In the genomic region with DNA sequence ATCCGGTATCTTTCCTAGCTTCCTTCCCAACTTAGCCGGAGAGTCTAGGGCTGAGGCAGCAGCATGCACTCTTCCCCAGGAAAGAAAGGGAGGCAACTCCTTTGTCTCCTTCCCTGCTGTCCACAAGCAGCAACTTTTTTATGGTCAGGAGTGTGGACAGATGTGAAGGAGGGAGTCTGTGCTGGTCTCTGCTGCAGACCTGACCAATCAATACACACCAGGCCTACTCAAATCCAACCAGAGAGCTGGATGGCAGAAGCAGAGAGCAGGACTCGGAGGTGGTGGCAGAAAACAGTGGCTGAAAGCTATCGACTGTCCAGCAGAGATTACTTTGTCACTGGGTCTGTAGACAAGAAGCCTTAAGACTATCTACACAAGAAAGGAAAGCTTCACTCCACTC, we compare ENCODE assay signal across 8 mouse cellular contexts. TPM values are rescaled to one million over a fixed set of nuclear protein-coding genes. Genes with fewer than 3 reads are reported as not detected.
A peak's percentile ranks its signal among the peaks of the same experiment; 100 is the strongest.
DNase-seq lines count a peak whose midpoint lies in the region; ATAC-seq and TF ChIP-seq lines count a peak whose summit lies in the region.

Gene Phldb2, minus strand, starts transcription at position 205 of the 400 bp plus-strand sequence.

- H3K4me1 ChIP-seq in forebrain, embryonic 10.5 days = no peaks in the 10 kb centered on the region
- no peaks in the 10 kb centered on the region for H3K4me1 ChIP-seq in forebrain, embryonic 16.5 days (replicated peaks; ENCODE audit: control insufficient read depth, insufficient read depth, low read length)
- no peaks in the 10 kb centered on the region for H3K4me1 ChIP-seq in neural tube, embryonic 12.5 days
- no peaks in the 10 kb centered on the region for H3K4me1 ChIP-seq in neural tube, embryonic 15.5 days
- H3K4me1 ChIP-seq in kidney, embryonic 15.5 days = peaks cover 7% of the 10 kb centered on the region; the same call in 1 of the 2 replicates
- H3K4me1 ChIP-seq in stomach, postnatal 0 days (replicated peaks; ENCODE audit: control insufficient read depth, insufficient read depth) = no peaks in the 10 kb centered on the region

- ATAC-seq in forebrain, embryonic 16.5 days = no peak
- no peak for ATAC-seq in neural tube, embryonic 12.5 days (ENCODE audit: low FRiP score, low read depth)
- no peak for ATAC-seq in neural tube, embryonic 15.5 days (ENCODE audit: low FRiP score)
- ATAC-seq in kidney, embryonic 15.5 days (replicated peaks; ENCODE audit: low FRiP score) = no peak
- ATAC-seq in stomach, postnatal 0 days (ENCODE audit: low FRiP score, low TSS enrichment) = no peak

- DNase-seq in forebrain, embryonic 10.5 days (ENCODE audit: extremely low spot score, low spot score) = no peak
- DNase-seq in stomach, postnatal 0 days (ENCODE audit: low spot score) = no peak
- no peak for DNase-seq in spleen, postnatal 4 days (ENCODE audit: low spot score in 2 of 2)
- no peak for DNase-seq in spleen, adult 12 weeks (ENCODE audit: low spot score)

- H3K4me2 ChIP-seq in forebrain, embryonic 16.5 days (ENCODE audit: low read length) = no peak within 1 kb of the TSS
- H3K4me2 ChIP-seq in neural tube, embryonic 12.5 days (replicated peaks) = no peak within 1 kb of the TSS
- H3K4me2 ChIP-seq in neural tube, embryonic 15.5 days = no peak within 1 kb of the TSS
- H3K4me2 ChIP-seq in kidney, embryonic 15.5 days = peak within 1 kb of the TSS; percentile 42
- H3K4me2 ChIP-seq in stomach, postnatal 0 days (replicated peaks; ENCODE audit: low read depth) = no peak within 1 kb of the TSS

- no peaks in the 10 kb centered on the region for H3K27me3 ChIP-seq in forebrain, embryonic 10.5 days (ENCODE audit: poor library complexity, severe bottlenecking)
- no peaks in the 10 kb centered on the region for H3K27me3 ChIP-seq in forebrain, embryonic 16.5 days (replicated peaks; ENCODE audit: control insufficient read depth, insufficient read depth, low read length)
- no peaks in the 10 kb centered on the region for H3K27me3 ChIP-seq in neural tube, embryonic 12.5 days (replicated peaks)
- H3K27me3 ChIP-seq in neural tube, embryonic 15.5 days (replicated peaks) = no peaks in the 10 kb centered on the region
- no peaks in the 10 kb centered on the region for H3K27me3 ChIP-seq in kidney, embryonic 15.5 days
- no peaks in the 10 kb centered on the region for H3K27me3 ChIP-seq in stomach, postnatal 0 days (ENCODE audit: control insufficient read depth, insufficient read depth, low read length)

- 88% methylated on average over 4 of the region's 4 CpGs for WGBS in forebrain, embryonic 10.5 days
- WGBS in forebrain, embryonic 16.5 days = 86% methylated on average over 4 of the region's 4 CpGs
- 85% methylated on average over 4 of the region's 4 CpGs for WGBS in neural tube, embryonic 12.5 days
- WGBS in neural tube, embryonic 15.5 days = 87% methylated on average over 4 of the region's 4 CpGs
- WGBS in kidney, embryonic 15.5 days = 62% methylated on average over 4 of the region's 4 CpGs
- 65% methylated on average over 4 of the region's 4 CpGs for WGBS in stomach, postnatal 0 days

- no peak for TF ChIP-seq CTCF in stomach, postnatal 0 days (IDR thresholded peaks at IDR 0.05; ENCODE audit: low read depth)

- no peak for TF ChIP-seq EP300 in stomach, postnatal 0 days (optimal IDR thresholded peaks at IDR 0.05)

- H3K36me3 ChIP-seq in forebrain, embryonic 10.5 days (replicated peaks) = no peaks in the 10 kb centered on the region
- H3K36me3 ChIP-seq in forebrain, embryonic 16.5 days (ENCODE audit: control insufficient read depth, insufficient read depth) = no peaks in the 10 kb centered on the region; the same call in 1 of the 2 replicates
- H3K36me3 ChIP-seq in neural tube, embryonic 12.5 days = no peaks in the 10 kb centered on the region
- H3K36me3 ChIP-seq in neural tube, embryonic 15.5 days = no peaks in the 10 kb centered on the region
- H3K36me3 ChIP-seq in kidney, embryonic 15.5 days = no peaks in the 10 kb centered on the region
- H3K36me3 ChIP-seq in stomach, postnatal 0 days (ENCODE audit: control insufficient read depth, insufficient read depth, low read length) = no peaks in the 10 kb centered on the region

- no peaks in the 10 kb centered on the region for H3K9me3 ChIP-seq in forebrain, embryonic 10.5 days
- H3K9me3 ChIP-seq in forebrain, embryonic 16.5 days (ENCODE audit: control insufficient read depth, low read length) = no peaks in the 10 kb centered on the region
- H3K9me3 ChIP-seq in neural tube, embryonic 12.5 days = no peaks in the 10 kb centered on the region
- H3K9me3 ChIP-seq in neural tube, embryonic 15.5 days (replicated peaks) = no peaks in the 10 kb centered on the region
- no peaks in the 10 kb centered on the region for H3K9me3 ChIP-seq in kidney, embryonic 15.5 days (replicated peaks)
- H3K9me3 ChIP-seq in stomach, postnatal 0 days (ENCODE audit: control insufficient read depth, low read length) = no peaks in the 10 kb centered on the region

- H3K9ac ChIP-seq in forebrain, embryonic 16.5 days (replicated peaks; ENCODE audit: low read depth, low read length) = no peak within 1 kb of the TSS
- H3K9ac ChIP-seq in neural tube, embryonic 12.5 days = no peak within 1 kb of the TSS
- no peak within 1 kb of the TSS for H3K9ac ChIP-seq in neural tube, embryonic 15.5 days (replicated peaks)
- H3K9ac ChIP-seq in kidney, embryonic 15.5 days = no peak within 1 kb of the TSS
- H3K9ac ChIP-seq in stomach, postnatal 0 days (ENCODE audit: low read length) = no peak within 1 kb of the TSS

- no peak within 1 kb of the TSS for H3K4me3 ChIP-seq in forebrain, embryonic 10.5 days
- no peak within 1 kb of the TSS for H3K4me3 ChIP-seq in forebrain, embryonic 16.5 days (replicated peaks; ENCODE audit: low read length)
- no peak within 1 kb of the TSS for H3K4me3 ChIP-seq in neural tube, embryonic 12.5 days
- no peak within 1 kb of the TSS for H3K4me3 ChIP-seq in neural tube, embryonic 15.5 days (replicated peaks)
- peak within 1 kb of the TSS; percentile 20 for H3K4me3 ChIP-seq in kidney, embryonic 15.5 days (replicated peaks)
- no peak within 1 kb of the TSS for H3K4me3 ChIP-seq in stomach, postnatal 0 days (ENCODE audit: low read depth, low read length)

- no peak within 1 kb of the TSS for H3K27ac ChIP-seq in forebrain, embryonic 10.5 days
- H3K27ac ChIP-seq in forebrain, embryonic 16.5 days (ENCODE audit: low read length) = no peak within 1 kb of the TSS
- no peak within 1 kb of the TSS for H3K27ac ChIP-seq in neural tube, embryonic 12.5 days
- no peak within 1 kb of the TSS for H3K27ac ChIP-seq in neural tube, embryonic 15.5 days (replicated peaks)
- peak within 1 kb of the TSS; percentile 90 for H3K27ac ChIP-seq in kidney, embryonic 15.5 days
- H3K27ac ChIP-seq in stomach, postnatal 0 days (replicated peaks) = no peak within 1 kb of the TSS

RNA-seq across cellular contexts. Expression of gene Phldb2, which starts in this region (rescaled TPM):
- polyA plus RNA-seq in forebrain, embryonic 10.5 days (2016; fragmentation: Nextera tagmentation; extraction: Ambion mirVana) = 28.0 and 28.3 TPM in 2 replicates
- 7.1 and 8.6 TPM in 2 replicates for polyA plus RNA-seq in forebrain, embryonic 16.5 days (2015; fragmentation: Nextera tagmentation; extraction: Ambion mirVana)
- polyA plus RNA-seq in neural tube, embryonic 12.5 days (2016; fragmentation: Nextera tagmentation; extraction: Ambion mirVana) = 31.8 and 32.9 TPM in 2 replicates
- polyA plus RNA-seq in neural tube, embryonic 15.5 days (2015; fragmentation: Nextera tagmentation; extraction: Ambion mirVana) = 7.2 and 11.2 TPM in 2 replicates
- 81.2 and 84.2 TPM in 2 replicates for polyA plus RNA-seq in kidney, embryonic 15.5 days (2015; fragmentation: Nextera tagmentation; extraction: Ambion mirVana)
- 9.7 and 13.2 TPM in 2 replicates for polyA plus RNA-seq in stomach, postnatal 0 days (2015; fragmentation: Nextera tagmentation; extraction: Ambion mirVana)
